Mouse (Mus musculus) ES-Bruce4 (cell line): ENCODE results near the gene Bst1. TPM values are rescaled to one million over a fixed set of nuclear protein-coding genes. Genes with fewer than 3 reads are reported as not detected.

Experiments used
- H3K27ac ChIP-seq: 2 replicates; pipeline ENCODE4 v1.5.1; 2012; ENCODE audit warnings: low read length, inconsistent platforms; ENCODE audit not compliant: insufficient read depth
- H3K27me3 ChIP-seq: 2 replicates; pipeline ENCODE4 v1.6.1; 2012; ENCODE audit warnings: mild to moderate bottlenecking, low read length, inconsistent platforms; ENCODE audit not compliant: control insufficient read depth, poor library complexity, insufficient read depth, severe bottlenecking
- H3K36me3 ChIP-seq: 2 replicates; pipeline ENCODE4 v1.6.1; 2012; ENCODE audit warnings: inconsistent platforms, mild to moderate bottlenecking, low read length, moderate library complexity; ENCODE audit not compliant: control insufficient read depth, poor library complexity, insufficient read depth, severe bottlenecking
- H3K4me1 ChIP-seq: one replicate; pipeline ENCODE4 v1.8.1; 2011; ENCODE audit warnings: low read length; ENCODE audit not compliant: control insufficient read depth, insufficient read depth
- H3K4me3 ChIP-seq: 2 replicates; pipeline ENCODE4 v1.5.1; 2011; ENCODE audit warnings: low read depth, mild to moderate bottlenecking, low read length
- H3K9ac ChIP-seq: 2 replicates; pipeline ENCODE4 v1.6.1; 2012; ENCODE audit warnings: low read depth, mild to moderate bottlenecking, inconsistent platforms; ENCODE audit not compliant: poor library complexity, severe bottlenecking
- H3K9me3 ChIP-seq: replicated peaks from 2 replicates; pipeline ENCODE4 v1.6.1; 2012; ENCODE audit warnings: mild to moderate bottlenecking, low read length, inconsistent platforms; ENCODE audit not compliant: control insufficient read depth, poor library complexity, insufficient read depth, severe bottlenecking
- CTCF ChIP-seq: IDR thresholded peaks from one replicate; pipeline ENCODE4 v1.8.1; 2011; ENCODE audit warnings: low read depth, low read length
- EP300 ChIP-seq: IDR thresholded peaks from 2 replicates; pipeline ENCODE4 v1.6.1; 2011; ENCODE audit warnings: low read depth, low read length; ENCODE audit not compliant: insufficient read depth
- POLR2A ChIP-seq: IDR thresholded peaks from one replicate; pipeline ENCODE4 v1.8.1; 2011; ENCODE audit warnings: low read length; ENCODE audit not compliant: insufficient read depth
- polyA plus RNA-seq: library from polyadenylated mRNA; stranded (reverse); fragments of >200 nt; gene quantifications from 2 replicates; pipeline ENCODE4 v1.2.4, GENCODE M21; 2011; ENCODE audit warnings: low read depth; ENCODE audit not compliant: missing spikeins, insufficient read depth, insufficient read length

Gene Bst1
- polyA plus RNA-seq, 1 experiment: 6.2 TPM

GRCm38 (mm10) chr5:43845083-43845482, 26.4 kb downstream of the Bst1 start:
- H3K9me3 ChIP-seq: peaks cover 10% of the 10 kb centered on the region
- no peak overlapping the region for H3K9ac ChIP-seq
- no peak overlapping the region for H3K27ac ChIP-seq
- no peaks in the 10 kb centered on the region for H3K4me1 ChIP-seq
- no peaks in the 10 kb centered on the region for H3K36me3 ChIP-seq
- no peaks in the 10 kb centered on the region for H3K27me3 ChIP-seq
- TF ChIP-seq EP300 (no peak), POLR2A (no peak), CTCF (no peak)
- no peak overlapping the region for H3K4me3 ChIP-seq

GRCm38 (mm10) chr5:43845646-43846045, 27.0 kb downstream of the Bst1 start:
- peaks cover 10% of the 10 kb centered on the region for H3K9me3 ChIP-seq
- H3K9ac ChIP-seq: no peak overlapping the region
- no peaks in the 10 kb centered on the region for H3K36me3 ChIP-seq
- H3K27me3 ChIP-seq: no peaks in the 10 kb centered on the region
- TF ChIP-seq POLR2A (no peak), CTCF (no peak)
- H3K4me3 ChIP-seq: no peak overlapping the region
- H3K27ac ChIP-seq: no peak overlapping the region
- no peaks in the 10 kb centered on the region for H3K4me1 ChIP-seq

- no peak overlapping the region for H3K9ac ChIP-seq
- no peaks in the 10 kb centered on the region for H3K4me1 ChIP-seq
- H3K9me3 ChIP-seq: peaks cover 10% of the 10 kb centered on the region
- TF ChIP-seq POLR2A (no peak), CTCF (no peak), EP300 (no peak)
- H3K27ac ChIP-seq: no peak overlapping the region
- no peaks in the 10 kb centered on the region for H3K36me3 ChIP-seq
- H3K27me3 ChIP-seq: no peaks in the 10 kb centered on the region
- H3K4me3 ChIP-seq: no peak overlapping the region
Measured at GRCm38 (mm10) chr5:43846227-43846626, 27.5 kb downstream of the Bst1 start.

GRCm38 (mm10) chr5:43847555-43847954, 28.9 kb downstream of the Bst1 start:
- H3K27ac ChIP-seq: no peak overlapping the region
- no peaks in the 10 kb centered on the region for H3K4me1 ChIP-seq
- TF ChIP-seq CTCF (no peak), POLR2A (no peak), EP300 (no peak)
- no peaks in the 10 kb centered on the region for H3K36me3 ChIP-seq
- no peak overlapping the region for H3K4me3 ChIP-seq
- no peak overlapping the region for H3K9ac ChIP-seq
- peaks cover 10% of the 10 kb centered on the region for H3K9me3 ChIP-seq
- H3K27me3 ChIP-seq: no peaks in the 10 kb centered on the region

DNA sequence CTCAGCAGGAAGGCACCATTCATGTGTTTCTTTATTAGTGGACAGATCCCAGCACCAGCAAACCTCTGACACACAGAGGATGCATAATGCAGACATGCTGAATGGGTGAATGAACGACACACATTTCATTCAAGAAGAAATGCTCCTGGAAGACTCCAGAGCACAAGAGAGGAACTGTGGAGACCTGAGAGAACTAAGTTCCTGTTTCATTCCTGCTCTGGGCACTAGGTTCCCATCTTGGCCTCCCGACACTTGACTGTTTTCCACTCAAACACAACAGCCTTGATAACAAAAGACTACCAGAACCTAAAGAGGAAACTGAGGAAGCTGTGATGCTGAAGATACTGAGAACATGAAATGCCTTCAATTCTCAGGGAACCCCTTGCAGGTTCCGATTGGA, 29.6 kb downstream of the Bst1 start:
- Histone ChIP-seq H3K27ac (no peak overlapping the region), H3K4me1 (no peaks in the 10 kb centered on the region), H3K9ac (no peak overlapping the region), H3K9me3 (peaks cover 12% of the 10 kb centered on the region), H3K4me3 (no peak overlapping the region), H3K27me3 (no peaks in the 10 kb centered on the region), H3K36me3 (no peaks in the 10 kb centered on the region)
- no peak for TF ChIP-seq EP300
- TF ChIP-seq POLR2A: no peak
- TF ChIP-seq CTCF: no peak

- peak overlapping the region; percentile 89 for H3K27ac ChIP-seq
- no peaks in the 10 kb centered on the region for H3K36me3 ChIP-seq
Measured at GRCm38 (mm10) chr5:43853096-43853867, 34.6 kb downstream of the Bst1 start.

More at GRCm38 (mm10) chr5:43853096-43853867, 34.6 kb downstream of the Bst1 start:
- H3K4me3 ChIP-seq: no peak overlapping the region
- no peaks in the 10 kb centered on the region for H3K4me1 ChIP-seq
- H3K9ac ChIP-seq: no peak overlapping the region
- no peaks in the 10 kb centered on the region for H3K27me3 ChIP-seq
- H3K9me3 ChIP-seq: peaks cover 35% of the 10 kb centered on the region
- TF ChIP-seq POLR2A: no peak
- no peak for TF ChIP-seq CTCF
- peak; percentile 69; the same call in 1 of the 2 replicates for TF ChIP-seq EP300
